Mouse (Mus musculus) cerebellum, adult 18-20 months (tissue): Measurements from ENCODE around the gene Siah2.

ENCODE experiments used
- DNase-seq, 2 experiments: peaks; one replicate each; pipeline ENCODE4 v3.0.0; 2021

The Siah2 gene

DNA sequence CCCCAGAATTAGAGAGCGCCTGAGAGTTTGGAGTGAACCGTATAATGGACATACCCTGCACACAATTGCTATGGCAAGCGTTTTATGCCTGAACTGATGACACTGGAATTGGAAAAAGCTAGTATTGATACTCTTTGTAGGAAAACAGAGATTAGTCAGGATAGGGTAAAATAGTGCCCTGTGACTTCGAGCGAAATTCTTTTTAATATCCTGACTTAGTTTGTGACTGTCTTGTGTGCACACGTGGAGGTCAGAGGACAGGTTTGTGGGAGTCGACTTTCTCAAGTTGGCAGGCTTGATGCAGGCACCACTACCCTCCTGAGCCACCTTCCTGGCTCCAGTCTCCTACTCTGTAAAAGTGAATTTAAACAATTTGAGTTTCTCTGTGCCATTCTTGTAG, 1.1 kb upstream of the Siah2 start:
- no peak for DNase-seq

DNA sequence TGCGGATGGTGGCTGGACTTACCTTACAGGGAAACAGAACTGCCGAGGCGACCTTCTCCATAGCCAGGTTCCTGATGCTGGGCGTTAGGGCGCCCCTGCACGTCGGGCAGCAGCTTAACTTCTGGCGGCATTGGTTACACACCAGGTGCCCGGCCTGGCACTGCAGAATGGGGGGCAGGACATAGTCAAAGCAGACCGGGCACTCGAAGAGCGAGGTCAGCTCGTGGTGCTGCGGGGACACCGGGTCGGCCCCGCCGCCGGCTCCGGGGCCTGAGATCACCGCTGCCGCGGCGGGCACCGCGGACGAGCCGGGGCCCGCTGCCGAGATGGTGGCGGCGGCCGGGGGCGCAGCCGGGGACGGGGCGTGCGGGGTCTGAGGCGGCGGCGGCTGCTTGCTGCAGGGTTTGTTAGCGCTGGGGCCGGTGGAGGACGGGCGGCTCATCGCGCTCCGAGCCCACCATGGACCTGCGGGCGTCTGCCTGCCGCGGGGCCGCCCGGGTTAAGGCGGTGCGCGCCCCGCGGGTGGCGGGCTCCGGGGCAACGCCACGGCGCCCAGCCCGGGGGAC, 743 bp downstream of the Siah2 start:
- DNase-seq, result peak; percentile 55 to 71

DNA sequence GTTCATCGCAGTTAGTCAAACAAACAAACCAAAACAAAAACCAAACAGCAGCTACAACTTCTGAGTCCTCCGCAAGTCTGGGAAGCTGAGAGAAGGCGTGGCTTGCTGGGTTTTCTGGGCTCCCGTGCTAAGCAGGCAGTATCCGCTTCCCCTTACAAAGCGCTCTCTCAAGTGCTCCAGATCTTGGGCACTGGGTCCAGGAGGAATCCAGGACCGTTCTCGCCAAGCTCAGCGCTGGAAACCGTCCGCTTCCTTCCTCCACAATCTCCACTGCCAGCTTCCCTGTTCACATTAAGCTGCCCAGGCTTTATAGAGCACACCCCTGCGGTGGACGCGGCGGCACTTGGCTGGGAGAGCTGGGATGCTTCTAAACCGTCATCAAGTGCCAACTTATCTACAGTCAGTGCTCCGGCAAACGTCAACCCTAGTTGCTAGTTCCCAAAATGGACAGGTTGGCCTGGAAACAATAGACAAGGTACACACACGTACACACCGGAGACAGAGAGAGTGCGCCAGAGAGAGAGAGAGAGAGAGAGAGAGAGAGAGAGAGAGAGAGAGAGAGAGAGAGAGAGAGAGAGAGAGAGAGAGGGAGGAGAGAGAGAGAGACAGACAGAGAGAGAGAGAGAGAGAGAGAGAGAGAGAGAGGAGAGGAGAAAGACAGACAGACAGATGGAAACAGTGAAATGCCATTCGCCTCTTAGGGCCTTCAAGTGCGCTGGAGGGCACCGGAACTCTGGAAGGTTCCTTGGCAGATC, 1.4 kb downstream of the Siah2 start:
- peak; percentile 88 to 89 for DNase-seq

DNA sequence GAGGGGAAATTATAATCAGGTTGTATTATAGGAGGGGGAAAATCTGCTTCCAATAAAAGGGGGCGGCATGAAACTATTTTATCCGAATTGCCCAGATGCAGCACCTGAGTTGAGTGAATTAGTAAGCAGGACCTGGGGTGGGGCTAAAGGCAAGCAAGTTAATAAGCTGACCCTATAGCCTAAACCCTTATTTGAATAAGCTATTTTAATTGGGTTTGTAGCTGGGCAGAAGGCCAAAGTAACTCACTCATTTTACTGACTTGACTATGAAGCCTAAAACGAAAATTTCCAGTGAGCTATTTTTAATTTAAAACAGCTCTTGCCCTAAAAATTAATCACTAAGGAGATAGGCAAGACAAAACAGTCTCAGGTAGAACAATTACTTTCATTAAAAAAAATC, 2.5 kb downstream of the Siah2 start:
- no peak for DNase-seq

DNA sequence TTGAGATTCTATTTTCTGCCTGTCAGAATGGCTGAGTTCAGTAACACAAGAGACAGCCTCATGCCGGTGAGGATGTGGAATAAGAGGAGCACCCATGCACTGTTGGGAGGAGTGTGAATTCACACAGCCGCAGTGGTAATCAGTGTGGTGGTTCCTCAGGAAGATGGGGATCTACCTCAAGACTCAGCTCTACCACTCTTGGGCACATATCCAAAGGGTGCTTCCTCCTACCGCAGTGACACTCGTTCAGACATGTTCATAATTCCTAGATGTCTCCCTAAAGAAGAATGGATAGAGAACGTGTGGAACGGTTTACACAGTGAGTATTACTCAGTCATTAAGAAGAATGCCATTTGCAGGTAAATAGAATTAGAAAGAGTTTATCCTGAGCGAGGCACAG, 3.1 kb downstream of the Siah2 start:
- DNase-seq, result peak; percentile 20 to 24

DNA sequence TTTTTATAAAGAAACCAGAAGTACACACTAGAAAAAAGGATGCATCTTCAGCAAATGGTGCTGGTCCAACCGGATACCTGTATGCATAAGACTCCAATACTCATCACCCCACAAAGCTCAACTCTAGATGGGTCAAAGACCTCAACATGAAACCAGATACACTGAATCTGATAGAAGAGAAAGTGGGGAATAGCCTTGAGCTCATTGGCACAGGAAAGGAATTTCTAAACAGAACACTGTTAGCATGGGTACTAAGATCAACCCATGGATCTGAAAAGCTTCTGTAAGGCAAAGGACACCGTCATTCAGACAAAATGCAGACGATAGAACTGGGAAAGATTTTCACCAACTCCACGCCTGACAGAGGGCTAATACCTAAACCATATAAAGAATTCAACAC, 3.6 kb downstream of the Siah2 start:
- DNase-seq, result no peak

DNA sequence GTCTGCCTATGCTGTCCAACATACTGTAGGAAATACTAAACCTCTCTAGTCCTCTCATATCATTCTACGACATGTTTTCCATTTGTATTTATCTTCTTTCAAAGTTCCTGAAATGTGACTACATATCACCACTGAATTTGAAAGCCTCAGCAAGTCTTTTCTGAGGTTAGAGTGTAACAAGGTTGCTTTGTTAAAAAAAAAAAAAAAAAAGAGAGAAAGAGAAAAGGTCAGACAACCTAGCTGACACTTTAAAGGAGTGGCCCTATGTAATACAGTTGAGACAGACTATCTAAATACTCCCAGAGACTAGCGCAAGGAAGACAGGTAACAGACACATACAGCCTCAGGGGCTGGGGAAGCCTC, 5.3 kb downstream of the Siah2 start:
- no peak for DNase-seq

DNA sequence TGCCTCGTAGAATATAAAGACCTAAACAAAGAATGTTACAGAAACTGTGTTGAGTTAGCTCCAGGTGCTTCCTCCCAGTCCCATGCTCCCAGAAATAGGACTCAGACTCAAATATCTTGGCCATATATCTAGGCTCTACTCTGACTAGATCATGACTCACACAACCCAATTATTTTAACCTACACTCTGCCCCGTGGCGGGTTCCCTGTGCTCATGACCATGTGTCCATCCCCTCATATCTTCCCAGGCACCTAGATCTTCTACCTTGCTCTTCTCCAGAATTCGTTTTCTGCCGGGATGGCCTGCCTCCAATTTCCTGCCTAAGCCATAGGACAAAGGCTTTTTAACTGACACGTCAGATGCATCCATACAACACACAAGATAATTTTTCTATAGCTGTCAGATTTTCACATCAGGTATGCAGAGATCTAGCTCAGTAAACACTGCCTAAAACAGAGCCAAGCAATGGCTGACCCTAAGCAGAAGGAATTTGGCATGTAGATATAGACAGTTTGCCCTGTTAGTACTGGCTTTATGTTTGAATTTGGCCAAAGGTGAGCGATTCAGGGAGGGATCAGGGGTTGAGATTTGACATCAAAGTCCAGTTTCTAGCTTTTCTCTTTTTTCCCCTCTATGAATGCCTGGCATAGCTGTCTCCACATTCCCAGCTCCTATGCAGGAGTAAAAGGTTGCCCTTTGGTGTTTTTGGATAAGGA, 5.8 kb downstream of the Siah2 start:
- DNase-seq, result peak; percentile 21 to 26

DNA sequence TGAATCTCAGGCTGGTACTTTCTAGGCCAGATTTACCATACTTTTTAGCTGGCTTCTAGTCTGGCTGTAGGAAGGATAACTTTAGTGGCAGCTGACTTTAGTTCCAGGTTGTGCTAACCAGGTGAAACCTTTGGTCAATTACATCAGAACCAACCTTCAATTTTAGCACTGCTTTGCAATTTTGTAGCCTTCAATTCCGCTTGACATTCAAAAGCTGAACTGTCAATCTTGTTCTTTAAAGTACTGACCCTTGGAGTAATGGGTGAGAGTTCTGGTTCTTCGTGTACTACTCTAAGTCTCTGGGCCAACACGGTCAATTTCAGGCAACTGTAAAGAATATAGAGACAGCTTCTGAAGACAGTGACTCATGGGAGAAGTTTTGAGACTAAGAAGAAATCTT, 6.8 kb downstream of the Siah2 start:
- DNase-seq, result no peak

DNA sequence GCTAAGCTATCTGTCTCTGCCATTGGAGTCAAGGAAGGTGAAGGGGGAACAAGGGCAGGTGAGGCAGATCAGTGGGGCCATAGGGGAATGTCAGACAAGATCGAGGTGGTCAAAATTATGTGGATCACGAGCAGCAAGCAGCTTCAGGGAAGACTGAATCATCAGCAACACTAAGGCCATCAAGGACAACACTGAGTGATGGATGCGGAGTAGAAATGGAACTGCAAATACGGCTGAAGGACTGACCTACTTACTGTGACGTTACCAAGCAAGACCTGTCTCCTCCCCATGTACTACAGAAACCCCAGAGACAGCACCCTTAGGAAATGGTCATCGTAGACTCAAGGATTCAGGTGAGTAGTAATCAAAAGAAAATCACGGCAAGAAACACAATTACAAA, 8.9 kb downstream of the Siah2 start:
- no peak for DNase-seq

DNA sequence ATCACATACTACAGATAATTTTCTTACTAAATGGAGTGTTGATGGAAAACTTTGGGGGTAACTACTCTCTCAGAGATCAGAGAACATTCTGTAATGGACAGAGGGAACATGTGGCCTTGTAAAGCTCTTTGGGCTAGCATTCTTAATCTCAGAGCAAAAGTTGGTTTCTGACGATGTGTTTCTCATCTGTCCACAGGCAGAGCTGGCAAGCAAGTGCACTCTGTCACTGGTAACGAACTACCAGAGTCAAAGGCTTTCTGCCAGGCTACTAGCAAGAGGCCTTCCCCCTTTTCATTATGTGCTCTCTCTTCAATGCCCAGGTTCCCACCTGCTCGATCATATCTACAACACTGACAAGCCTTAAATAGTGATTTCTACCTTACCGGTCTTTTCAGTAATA, 9.9 kb downstream of the Siah2 start:
- DNase-seq, result no peak

DNA sequence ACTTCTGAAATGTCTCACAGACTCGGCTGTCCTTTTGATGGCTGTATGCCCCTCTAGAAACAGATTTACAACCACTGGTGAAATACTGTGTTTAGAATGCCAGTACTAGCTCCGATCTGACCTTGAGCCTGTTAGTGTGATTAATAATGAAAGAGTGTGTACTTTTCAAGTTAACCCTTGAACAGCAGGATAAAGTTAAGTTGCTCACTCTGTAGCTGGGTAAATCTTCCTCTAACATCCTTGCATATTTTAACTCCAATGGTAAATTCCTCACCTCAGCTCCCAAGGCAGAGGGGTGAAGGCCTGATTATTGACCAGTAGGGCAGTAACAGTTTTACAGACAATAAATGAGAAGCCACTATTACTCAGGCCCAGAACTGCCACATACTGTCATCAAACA, 10.4 kb downstream of the Siah2 start:
- no peak for DNase-seq

DNA sequence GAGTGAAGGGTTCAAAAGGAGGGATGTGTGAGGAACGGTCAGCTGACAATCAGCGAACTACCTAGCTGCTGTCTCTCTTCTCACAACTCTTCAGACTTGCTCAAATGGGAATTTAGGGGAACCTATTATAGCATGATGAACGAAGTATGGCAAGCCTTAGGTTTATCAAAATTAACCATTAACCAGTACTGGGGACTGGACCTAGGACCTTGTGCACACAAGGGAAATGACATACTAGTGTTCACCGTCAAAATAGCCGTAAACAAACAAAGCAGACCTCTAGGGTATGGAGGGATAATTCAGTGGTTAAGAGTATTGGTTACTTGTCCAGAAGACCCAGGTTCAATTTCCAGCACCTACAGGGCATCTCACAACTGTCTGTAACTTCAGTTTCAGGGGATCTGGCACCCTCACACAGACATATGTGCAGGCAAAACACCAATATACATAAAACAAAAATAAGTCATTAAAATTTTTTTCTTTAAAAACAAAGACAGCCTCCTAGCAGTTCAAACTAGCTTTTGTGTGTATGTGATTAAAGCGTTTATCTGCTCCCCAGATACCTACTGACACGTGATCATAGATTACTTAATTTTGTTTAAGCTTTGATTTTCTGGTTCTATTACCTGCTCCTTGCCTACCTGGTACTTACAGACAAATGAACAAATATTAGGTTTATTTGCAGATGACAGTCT, 11.1 kb downstream of the Siah2 start:
- no peak for DNase-seq

DNA sequence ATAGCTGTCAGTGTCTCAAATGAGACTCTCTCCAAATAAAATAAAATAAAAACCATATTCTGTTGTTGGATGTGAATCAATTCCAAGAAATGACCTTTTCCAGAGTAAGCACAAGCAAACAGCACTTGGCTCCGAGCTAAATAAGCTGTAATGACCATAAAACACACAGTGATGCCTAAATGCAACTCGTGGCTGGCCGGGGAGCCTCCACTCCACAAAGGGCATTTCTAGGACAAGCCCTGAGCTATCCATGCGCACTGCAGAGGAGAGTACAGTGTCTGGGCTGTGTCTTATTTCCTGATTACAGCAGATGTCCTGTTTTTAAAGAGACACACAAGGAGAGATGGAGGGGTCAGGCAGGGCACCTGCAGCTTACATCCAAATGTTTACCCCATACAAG, 12.2 kb downstream of the Siah2 start:
- no peak for DNase-seq

DNA sequence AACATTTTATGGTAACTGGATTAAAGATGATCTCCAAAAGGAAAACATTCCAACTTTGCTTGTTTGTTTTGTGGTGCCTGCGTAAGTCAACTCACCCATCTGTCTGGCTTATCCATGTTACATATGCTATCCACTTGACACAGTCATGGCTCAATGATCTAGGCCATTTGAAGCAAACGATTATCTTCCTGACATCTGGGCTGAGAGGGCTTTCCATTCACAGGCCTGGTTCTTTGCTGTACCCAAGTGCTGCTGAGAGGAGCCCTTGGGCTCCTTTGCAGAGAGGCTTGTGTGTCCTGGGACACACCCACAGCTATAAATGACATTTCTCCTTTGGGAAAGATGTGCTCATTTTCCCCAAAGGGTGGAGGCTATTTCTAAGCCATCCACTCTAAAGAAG, 13.3 kb downstream of the Siah2 start:
- DNase-seq, result no peak

DNA sequence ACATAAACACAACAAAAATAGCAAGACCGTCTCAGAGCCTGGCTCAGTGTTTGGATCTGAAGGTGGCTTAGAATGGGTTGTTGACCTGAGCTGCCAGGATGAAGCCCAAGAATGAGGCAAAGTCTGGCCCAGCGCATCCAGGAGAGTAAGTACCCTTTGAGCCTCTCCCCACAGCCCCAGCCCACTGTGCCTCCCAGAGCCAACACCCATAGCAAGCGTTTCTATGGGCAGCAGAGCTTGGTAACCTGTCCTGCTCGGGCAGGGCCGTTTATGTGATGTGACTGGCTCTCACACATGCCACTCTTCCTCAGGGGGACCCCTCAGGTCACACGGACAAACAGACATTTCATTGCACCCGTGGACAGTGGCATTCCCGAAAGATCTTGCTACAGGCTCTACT, 13.8 kb downstream of the Siah2 start:
- DNase-seq, result no peak

DNA sequence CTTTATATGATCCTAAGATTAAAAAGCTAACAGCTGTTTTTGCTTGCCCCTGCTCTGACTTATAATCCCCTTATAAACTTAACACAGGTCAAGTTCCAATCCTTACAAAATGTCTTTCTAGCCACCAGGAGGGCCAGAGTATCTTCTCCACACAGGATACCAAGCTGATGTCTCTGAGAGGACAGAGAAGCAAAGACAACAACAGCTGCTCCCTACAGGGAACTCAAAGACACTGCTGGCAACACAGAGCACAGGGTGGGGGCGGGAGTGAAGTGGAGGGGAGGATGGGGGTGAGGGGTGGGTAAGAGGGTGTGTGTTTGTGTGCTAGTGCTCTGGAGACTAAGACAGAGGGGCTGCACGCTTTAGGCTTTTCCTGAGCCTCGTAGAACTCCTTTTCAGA, 14.6 kb downstream of the Siah2 start:
- no peak for DNase-seq

DNA sequence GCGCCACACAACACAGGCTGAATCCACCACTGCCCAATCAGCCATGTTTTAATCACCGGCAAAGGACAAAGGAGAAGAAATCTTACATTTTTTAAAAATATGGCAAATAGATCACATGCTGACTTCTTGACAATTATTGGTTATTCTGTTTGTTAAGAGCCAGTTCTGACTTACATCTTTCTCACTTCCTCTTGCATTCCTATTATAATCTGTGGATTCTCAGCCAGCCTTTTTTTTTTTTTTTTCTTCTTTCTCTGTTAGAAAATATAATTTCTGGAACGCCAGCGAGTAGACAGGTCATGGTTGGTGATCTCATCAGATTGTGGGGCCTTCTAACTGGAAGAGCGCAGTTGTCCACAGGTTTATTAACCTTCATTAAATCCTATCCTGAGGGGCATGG, 18.9 kb downstream of the Siah2 start:
- no peak for DNase-seq

DNA sequence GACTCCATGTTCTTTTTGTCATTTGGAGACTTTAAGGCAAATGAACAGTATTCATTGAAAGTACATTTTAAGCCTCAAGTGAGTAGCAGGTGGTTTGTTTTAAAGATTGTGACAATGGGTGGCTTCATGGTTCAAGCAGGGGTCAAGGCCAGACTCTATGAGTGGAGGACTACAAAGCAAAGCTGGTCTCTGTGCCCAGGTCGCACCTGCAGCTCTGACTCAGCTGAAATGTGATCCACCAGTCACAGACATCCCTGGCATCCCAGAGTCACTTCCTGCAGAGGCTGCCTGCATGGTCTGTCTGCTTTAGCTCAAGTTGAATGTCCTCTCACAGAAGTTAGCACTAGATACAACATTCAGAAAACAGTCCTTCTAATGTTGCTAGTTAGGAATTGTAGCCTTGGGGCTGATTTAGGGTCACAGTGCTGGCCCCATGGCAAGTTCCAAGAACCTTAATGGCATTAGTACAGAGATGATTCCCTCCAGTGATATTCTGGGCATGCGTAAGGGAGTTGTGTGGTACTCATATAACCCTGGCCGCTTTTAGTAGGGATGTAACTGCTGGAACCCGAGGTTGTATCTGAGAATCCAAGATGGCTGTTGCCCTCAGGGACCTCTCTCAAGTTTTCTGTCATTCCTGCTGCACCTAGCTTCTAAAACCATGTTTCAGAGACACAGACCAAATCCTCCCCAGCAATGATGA, 19.6 kb downstream of the Siah2 start:
- DNase-seq, result no peak

DNA sequence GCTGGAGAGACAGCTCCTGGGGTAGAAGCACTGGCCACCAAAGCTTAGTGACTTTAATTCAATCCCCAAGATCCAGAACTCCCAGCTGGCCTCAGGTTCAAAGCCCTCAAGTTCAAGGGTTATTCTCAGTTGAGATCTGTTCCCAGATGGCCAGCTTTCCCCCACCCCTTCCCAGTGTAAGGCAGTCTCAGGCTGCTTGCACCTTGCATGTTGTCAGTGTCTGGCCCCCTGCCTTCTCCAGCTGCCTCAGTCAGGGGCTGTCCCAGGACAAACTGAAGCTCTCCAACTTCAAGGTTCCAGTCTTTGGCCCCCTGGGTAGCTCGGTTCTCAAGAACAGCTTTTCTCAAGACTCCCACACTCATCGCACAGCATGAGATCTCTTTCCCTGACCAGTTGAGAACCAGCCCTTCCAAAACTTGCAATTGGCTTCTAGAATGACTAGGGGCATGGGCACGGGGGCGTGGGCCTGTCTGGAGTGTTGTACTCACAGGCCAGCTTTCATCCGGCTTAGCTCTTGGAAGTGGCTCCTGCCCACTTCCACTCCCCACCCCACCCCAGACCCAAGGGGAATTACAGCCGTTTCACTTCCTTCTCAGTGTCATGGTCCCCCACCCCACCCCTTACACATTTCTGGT, 20.5 kb downstream of the Siah2 start:
- DNase-seq, result no peak

DNA sequence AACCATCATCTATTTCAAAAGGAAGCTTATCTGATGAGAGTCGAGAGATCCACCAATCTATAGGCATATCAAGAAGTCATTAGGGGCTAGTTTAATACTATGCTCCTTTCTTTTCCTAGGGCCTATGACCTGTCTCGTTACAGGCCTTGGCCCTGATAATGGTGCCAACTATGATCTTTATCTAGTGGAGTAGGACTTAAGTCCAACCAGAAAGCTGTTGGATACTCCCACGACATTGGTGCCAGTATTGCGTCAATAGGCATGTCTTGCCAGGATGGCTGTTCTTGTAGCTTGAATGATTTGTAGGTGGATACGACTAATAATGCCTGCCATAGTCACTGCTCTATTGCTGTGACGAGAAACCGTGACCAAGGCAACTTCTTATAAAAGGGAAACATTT, 28.2 kb downstream of the Siah2 start:
- no peak for DNase-seq

DNA sequence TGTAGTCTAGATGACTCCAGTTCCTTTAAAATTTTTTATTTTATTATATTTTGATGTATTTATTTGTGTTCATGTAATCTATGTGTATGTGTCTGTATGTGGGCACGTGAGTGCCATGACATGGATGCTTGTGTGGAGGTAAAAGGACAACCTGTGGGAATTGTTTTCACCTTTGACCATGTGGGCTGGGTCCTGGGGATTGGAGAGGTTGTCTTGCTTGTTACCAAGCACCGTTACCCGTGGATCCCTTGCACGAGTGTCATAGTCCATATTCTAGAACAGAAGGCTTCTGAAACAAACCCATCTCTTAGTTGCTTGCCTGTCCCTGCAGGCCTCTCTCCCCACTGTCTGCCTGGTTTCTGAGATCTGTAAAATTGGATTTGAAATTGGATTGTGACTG, 31.6 kb downstream of the Siah2 start:
- DNase-seq, result no peak

DNA sequence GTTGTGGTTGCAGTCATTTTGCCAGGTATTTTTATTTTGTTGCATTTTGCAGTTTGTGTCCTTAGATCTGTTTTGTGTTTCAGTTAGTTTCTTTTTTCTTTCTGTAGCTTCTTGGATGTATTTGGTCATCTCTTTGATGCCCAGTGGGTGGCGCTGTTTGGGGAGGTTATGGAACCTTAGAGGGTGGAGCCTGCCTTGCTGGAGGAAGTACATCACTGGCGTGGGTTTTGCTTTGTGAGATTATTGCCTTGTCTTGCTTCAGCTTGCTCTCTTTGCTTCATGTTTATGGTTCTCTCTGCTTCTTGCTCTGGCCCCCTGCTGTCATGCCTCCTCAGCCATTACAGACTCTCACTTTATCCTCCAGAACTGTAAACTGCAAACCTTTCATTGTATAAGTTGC, 34.8 kb downstream of the Siah2 start:
- DNase-seq, result peak in 1 of 2 experiments; percentile 37
